Mouse (Mus musculus) layer of hippocampus, adult 8-10 months (tissue): ENCODE measurements at regions not wholly inside any gene's neighbourhood (a gene's known extent, or its start where the extent isn't known, plus 50 kb on each side); places are given as distances from the start of the nearest gene placed in this dataset.
A peak's percentile ranks its signal among the peaks of the same experiment; 100 is the strongest.

Experiments
- DNase-seq, 2 experiments: peaks; one replicate each; pipeline ENCODE4 v3.0.0; 2022; ENCODE audit warnings: low spot score in 2 of 2

DNA sequence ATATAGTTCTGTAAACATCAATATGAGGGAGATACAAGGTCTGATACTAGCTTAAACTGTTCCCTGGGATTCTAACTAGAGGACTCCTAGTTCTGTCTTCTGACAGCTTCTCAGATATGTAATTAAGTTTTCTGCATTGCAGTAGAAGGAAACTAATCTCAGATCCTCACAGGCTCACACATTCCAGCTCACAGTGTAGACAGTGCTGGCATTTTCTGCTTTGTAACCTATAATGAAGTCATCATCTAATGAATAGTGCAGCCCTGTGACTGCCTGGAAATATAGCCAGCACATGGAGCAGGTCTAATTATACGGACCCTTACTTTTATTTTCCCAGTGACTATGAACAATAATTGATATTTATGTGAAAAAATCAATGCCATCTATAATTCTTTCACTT lies 331.2 kb upstream of the Celf2 start:
- no peak for DNase-seq

DNA sequence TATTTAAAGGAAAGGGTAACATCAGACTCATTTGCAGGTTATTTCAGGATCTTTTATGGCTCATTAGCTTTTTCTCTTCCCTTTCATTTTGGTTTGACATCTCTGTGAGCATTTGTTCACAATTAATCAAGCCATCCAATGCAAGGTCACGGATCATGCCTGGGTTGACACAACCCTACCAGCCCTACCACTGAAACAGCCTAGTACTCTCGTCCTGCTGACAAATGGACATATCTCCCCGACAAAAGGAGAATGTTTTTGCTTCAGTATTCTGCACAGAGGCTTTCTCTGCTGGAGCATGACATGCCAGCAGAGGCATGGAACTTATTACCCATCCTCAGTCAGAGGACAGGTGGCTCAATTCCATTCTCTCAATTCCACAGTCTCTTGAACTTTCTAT lies 328.5 kb upstream of the Celf2 start:
- DNase-seq = no peak

DNA sequence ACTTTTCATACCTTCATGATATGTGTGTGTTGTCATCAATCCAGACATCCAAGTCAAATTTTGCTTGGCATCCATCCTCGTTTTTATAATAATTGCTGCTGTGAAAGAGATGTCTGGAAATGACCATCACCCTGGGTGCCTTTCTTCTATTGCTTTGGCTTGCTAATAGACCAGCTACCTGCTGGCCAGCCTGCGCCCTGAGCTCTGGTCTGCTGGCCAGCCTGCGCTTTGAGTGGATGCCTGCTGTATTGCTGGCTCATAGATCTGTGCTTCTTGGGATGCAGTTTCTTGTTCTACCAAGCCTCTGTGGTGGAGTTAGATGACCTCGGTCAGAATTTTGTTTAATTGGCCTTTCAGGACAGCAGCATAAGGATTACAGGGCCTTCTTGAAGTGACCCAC lies 321.9 kb upstream of the Celf2 start:
- DNase-seq = no peak

GRCm38 (mm10) chr2:7826272-7826671 lies 316.9 kb upstream of the Celf2 start:
- peak in 1 of 2 experiments; percentile 20 for DNase-seq

- DNase-seq = no peak
Observed at GRCm38 (mm10) chr2:7796415-7796814, 287.1 kb upstream of the Celf2 start.

DNA sequence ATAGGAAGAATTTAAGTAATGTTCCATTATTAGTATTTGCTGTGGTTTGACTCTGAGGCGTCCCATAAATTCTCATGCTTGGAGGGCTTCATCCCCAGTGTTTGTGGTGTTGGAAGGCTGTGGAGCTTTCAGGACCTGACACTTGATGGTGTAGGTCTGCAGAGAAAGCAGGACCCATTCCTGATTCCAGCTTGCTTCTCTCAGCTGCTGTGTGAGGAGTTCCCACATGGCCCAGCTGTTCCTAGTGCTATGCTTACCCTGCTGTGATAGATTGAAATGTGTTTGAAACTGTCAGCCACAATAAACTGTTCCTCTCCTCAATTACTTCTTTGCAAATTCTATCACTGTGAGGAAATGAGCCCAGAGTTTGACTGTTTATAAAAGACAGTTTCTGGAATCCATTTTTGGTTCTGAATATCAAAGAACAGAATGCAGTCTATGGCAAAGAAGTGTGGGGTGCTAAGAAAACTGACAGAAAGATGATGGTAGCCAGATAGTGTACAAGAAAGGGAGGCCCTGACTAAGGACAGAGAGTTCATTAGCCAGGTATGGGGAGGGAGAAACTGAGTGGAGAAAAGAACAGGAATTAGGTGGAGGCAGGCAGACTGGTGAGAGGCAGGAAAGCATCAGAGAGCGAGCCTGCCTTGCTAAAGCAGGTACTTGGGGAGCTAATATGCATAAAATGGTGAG lies 283.2 kb upstream of the Celf2 start:
- no peak for DNase-seq

GRCm38 (mm10) chr2:7778610-7779009 lies 269.2 kb upstream of the Celf2 start:
- no peak for DNase-seq

DNA sequence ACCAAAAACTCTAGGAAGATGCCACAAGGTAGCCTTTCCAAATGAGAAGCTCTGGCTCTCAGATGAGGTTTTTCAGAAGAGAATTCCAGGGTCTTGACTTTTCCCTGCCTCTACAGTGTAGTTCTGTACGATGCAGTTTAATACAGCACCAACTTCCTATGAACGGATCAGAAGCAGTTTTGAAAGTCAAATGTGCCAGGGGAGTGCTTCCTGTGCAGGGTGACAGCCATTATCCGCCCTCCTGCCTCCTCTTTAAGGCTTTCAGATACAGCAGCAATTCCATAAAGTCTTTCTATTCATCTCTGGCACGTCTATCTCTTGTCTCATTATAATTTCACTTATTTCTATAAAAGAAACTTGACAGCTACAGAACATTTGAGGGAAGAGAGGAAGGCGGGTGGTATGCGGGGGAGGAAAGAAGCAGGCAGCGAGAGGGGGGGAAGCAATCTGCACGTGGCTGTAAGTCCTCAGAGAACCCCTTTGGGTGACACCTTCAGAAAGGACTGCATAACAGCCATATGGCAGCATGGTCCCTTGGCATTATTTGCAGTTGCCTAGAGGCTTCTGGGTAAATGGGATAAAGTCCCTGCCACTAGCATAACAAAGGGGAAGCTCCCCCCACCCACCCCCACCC lies 224.9 kb upstream of the Celf2 start:
- DNase-seq = peak; percentile 29 to 37

- DNase-seq = no peak
Observed at GRCm38 (mm10) chr2:7730960-7731359, 221.6 kb upstream of the Celf2 start.

GRCm38 (mm10) chr2:7722283-7722935 lies 213.0 kb upstream of the Celf2 start:
- no peak for DNase-seq

DNA sequence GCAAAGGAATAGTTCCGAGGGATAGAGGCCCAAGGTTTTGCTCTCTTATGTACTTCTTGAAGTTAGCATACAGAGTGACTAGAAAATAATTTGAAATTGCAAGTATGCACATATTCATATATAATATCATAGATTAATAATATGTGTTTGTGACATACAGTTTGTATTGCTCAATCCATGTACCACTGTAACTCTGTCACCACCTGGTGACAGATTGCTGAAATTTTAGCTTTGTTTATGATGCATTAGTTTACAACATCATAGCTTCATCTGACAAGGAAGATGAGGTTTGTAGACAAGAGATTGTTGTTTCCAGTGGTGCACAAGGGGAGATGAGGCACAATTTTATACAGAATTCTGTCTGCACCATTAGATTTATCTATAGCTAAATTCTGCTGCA lies 201.7 kb upstream of the Celf2 start:
- no peak for DNase-seq

DNA sequence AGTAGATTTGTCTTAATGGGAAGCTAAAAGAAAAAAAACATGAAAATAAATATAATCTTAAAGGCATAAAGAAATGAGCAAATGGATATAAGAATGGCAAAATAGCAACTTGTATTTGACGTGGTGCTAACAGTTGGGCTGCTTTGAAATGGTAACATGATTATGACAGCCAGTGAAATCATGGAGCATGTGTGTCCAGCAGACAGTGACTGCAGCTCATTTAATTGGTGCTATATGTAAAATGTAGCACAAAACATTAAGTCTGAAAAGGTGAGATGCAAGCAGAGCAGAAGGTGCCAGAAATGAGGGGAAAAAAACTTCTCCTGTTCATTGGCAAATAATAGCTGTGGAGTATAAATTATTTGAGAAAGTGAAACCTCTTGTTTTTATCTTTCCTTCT lies 201.1 kb upstream of the Celf2 start:
- no peak for DNase-seq

DNA sequence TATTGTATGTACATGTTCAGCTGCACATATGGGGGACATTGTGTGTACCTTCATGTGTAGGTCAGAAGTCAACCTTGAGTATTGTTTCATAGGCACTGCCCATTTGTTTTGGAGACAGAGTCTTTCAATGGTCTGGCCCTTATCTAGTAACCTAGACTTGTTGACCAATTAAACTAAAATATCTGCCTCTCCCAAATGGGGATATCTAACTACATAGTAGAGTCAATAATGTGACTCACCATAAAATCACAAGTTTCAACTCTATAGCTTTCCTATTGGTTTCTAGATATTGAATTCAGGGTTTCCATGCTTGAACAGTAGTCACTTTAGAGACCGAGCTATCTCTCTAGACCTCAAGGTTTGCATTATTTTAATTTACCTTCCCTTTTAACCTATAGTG lies 174.0 kb upstream of the Celf2 start:
- no peak for DNase-seq

GRCm38 (mm10) chr2:7640892-7641291 lies 131.5 kb upstream of the Celf2 start:
- no peak for DNase-seq

DNA sequence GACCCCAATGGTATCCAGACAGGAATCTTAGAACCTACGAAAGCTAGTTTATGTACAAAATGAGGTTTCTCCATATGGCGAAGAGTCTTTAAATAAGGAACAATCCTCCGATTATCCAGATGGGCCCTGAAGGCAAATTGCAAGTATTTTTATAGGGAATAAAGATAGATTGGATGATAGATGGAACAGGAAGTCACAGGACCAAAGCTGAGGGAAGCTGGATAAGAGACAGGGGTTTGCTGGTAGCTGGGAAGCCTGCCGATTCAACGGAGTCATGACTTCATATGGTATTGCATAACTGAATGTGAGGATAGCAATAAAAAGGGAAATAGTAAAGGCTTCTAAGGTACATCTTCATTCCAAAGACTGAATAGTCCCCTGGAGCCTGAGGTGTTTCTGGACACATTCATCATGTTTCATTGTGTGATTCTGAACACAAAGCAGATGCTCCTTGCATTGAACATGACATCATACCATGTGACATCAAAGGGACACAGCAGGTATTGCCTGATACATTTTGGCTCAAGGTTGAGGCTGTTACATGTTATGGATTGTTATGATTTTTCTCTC lies 113.4 kb upstream of the Celf2 start:
- DNase-seq = no peak

DNA sequence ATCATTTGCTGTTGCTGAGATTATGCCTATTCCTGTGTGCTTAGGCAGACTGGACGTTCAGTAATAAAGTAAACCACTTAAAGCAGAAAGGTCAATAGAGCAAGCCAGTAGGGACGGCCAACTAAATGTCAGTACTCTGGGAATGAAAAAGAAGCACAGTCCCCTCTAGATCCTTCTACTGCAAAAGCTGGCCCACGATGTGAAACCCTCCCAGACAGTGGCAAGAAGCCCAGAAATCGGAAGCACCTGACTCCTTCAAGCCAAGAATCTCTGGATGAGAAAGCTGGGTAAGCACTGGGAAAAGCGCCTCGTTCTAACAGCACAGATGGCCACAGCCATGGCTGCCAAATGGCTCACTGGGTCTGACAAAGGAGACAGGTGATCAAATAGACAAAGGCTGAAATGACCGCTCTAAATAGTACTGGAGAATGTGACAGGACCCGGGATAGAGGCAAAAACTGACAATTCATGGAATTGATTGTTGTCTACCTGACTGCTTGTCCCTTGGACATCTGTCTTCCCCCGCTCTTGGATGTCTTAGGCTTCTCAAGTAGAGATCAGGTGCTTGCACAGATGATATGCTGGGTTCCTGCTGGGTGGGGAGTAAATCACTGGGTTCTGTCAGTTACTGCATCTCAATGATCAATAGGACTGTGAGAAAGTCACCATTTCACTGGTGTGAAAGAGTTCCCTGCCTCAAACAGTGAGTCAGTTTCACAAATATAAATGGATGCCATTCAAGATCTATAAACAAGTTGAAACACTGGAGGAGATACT lies 110.7 kb upstream of the Celf2 start:
- peak; percentile 49 to 66 for DNase-seq

DNA sequence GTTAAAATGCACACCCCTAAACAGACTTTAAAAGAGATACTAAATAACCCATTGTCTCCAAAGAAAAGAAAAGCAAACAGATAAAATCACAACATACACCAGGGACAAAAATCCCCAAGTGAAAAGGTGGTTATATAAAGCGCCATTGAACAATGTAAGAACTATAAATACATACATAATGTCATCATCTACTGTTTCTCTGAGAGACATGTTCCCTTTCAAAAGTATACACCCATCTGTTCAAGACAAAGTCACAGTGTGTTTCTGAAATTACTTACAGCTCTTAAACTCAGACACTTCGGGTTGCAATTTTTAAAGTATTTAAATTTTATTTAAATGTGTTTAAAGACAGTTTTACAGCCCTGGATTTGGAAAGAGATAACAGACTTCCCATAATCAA lies 68.8 kb upstream of the Celf2 start:
- no peak for DNase-seq
